Mouse (Mus musculus) bone marrow macrophage, adult 2 months (primary cell): Measurements from ENCODE around the gene Zdhhc17.

Experiments
- CTCF ChIP-seq: IDR thresholded peaks from 2 replicates; pipeline ENCODE4 v1.5.1; 2012; ENCODE audit warnings: low read depth, mild to moderate bottlenecking, low read length, moderate library complexity
- POLR2A ChIP-seq: IDR thresholded peaks from 2 replicates; pipeline ENCODE4 v1.6.1; 2012; ENCODE audit warnings: mild to moderate bottlenecking, low read depth, low read length, borderline replicate concordance

- TF ChIP-seq CTCF: peak; percentile 51
- TF ChIP-seq POLR2A: no peak
These were observed 35.5 kb downstream of the Zdhhc17 start for GRCm38 (mm10) chr10:110974463-110974862.
